Mouse (Mus musculus) hindbrain, embryonic 16.5 days (tissue): Measurements from ENCODE around the gene Limch1. TPM values are rescaled to one million over a fixed set of nuclear protein-coding genes. Genes with fewer than 3 reads are reported as not detected.

Experiments used
- ATAC-seq: fragments of 200-750 bp; cut with Nextera tagmentation; 2 replicates; pipeline ENCODE4 v1.8.0; 2017; ENCODE audit warnings: moderate TSS enrichment, moderate library complexity
- H3K27ac ChIP-seq: fragments of 300-500 bp; sonication (generic); 2 replicates; pipeline ENCODE4 v1.5.1; 2014; ENCODE audit warnings: low read depth, mild to moderate bottlenecking, control low read depth, low read length, moderate library complexity
- H3K27me3 ChIP-seq: fragments of 300-500 bp; sonication (generic); replicated peaks from 2 replicates; pipeline ENCODE4 v1.6.1; 2014; ENCODE audit warnings: low read length; ENCODE audit not compliant: control insufficient read depth, insufficient read depth
- H3K36me3 ChIP-seq: fragments of 300-500 bp; sonication (generic); 2 replicates; pipeline ENCODE4 v1.6.1; 2014; ENCODE audit warnings: mild to moderate bottlenecking, low read length, moderate library complexity, mixed read lengths; ENCODE audit not compliant: control insufficient read depth, insufficient read depth
- H3K4me1 ChIP-seq: fragments of 300-500 bp; sonication (generic); 2 replicates; pipeline ENCODE4 v1.6.1; 2014; ENCODE audit warnings: low read depth, low read length; ENCODE audit not compliant: control insufficient read depth, insufficient read depth
- H3K4me2 ChIP-seq: fragments of 300-500 bp; sonication (generic); 2 replicates; pipeline ENCODE4 v1.6.1; 2014; ENCODE audit warnings: mild to moderate bottlenecking, low read length, control low read depth, moderate library complexity
- H3K4me3 ChIP-seq: fragments of 300-500 bp; sonication (generic); 2 replicates; pipeline ENCODE4 v1.5.1; 2014; ENCODE audit warnings: mild to moderate bottlenecking, low read length, control low read depth, moderate library complexity
- H3K9ac ChIP-seq: fragments of 300-500 bp; sonication (generic); 2 replicates; pipeline ENCODE4 v1.6.1; 2014; ENCODE audit warnings: low read depth, mild to moderate bottlenecking, control low read depth, low read length, moderate library complexity
- H3K9me3 ChIP-seq: fragments of 300-500 bp; sonication (generic); 2 replicates; pipeline ENCODE4 v1.6.1; 2014; ENCODE audit warnings: mild to moderate bottlenecking, low read length, moderate library complexity; ENCODE audit not compliant: control insufficient read depth
- WGBS: fragments of 180-500 bp; shearing (Covaris S2); extraction: QIAGEN DNeasy Blood & Tissue Kit; methylation state at CpG from one replicate; pipeline ENCODE4 v1.1.7; 2014; 5-methylcytosine and 5-hydroxymethylcytosine counted together
- polyA plus RNA-seq: library from polyadenylated mRNA; unstranded; fragments of >200 nt; fragmentation: Nextera tagmentation; extraction: Ambion mirVana; gene quantifications from 2 replicates; pipeline ENCODE4 v1.2.1, GENCODE M21; 2015

Gene Limch1
- polyA plus RNA-seq, 1 experiment from 2014 or later, result 48.4 TPM

DNA sequence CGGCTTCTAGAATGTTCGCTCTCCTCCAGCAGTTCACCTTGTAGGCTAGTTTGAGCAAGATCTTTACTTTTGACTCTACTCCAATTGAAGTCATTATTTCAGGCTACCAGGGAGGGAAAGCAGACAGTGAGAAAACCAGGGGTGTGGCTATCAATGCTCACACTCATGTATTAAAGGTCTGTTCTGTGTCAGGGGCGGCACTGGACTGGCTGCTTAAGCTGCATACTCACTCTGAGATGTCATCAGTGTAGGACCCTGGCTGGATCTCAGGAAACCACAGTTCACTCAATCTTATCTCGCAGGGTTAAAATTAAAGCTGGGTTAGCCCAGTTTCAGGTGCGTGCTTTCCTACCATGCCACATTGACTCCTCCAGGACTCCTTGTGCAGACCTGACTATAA, 142.4 kb downstream of the Limch1 start:
- H3K9me3 ChIP-seq, result peaks cover 2% of the 10 kb centered on the region
- no peaks in the 10 kb centered on the region for H3K27me3 ChIP-seq
- peaks cover 2% of the 10 kb centered on the region for H3K4me1 ChIP-seq
- no peaks in the 10 kb centered on the region for H3K36me3 ChIP-seq
- no peak overlapping the region for H3K4me2 ChIP-seq
- no peak overlapping the region for H3K9ac ChIP-seq
- no peak for ATAC-seq
- no peak overlapping the region for H3K4me3 ChIP-seq
- WGBS, result 94% methylated on average over 5 of the region's 5 CpGs
- no peak overlapping the region for H3K27ac ChIP-seq

DNA sequence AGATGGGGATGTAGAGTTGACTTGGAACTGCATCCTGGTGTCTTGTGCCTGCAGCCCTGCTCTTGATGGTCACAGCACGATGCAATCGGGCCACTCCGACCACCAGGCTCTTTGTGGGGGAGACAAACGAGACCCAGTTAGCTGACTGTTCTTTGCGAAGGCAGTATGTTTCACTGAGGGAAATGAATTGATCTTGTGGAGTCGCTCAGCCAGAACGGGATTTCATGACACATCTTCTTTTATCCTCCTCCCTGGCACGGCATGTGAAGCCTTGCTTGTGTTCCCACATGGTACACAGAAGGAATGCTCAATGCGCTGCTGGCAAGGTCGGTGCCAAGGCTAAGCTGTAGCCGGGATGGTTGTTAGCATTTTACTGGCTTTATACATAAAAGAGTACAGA, 143.7 kb downstream of the Limch1 start:
- no peaks in the 10 kb centered on the region for H3K36me3 ChIP-seq
- 0 out of 2 replicates have a peak overlapping the region, but pooled peaks have one; percentile 21 for H3K27ac ChIP-seq
- H3K4me1 ChIP-seq, result peaks cover 2% of the 10 kb centered on the region
- no peak overlapping the region for H3K4me3 ChIP-seq
- no peak overlapping the region for H3K9ac ChIP-seq
- WGBS, result 41% methylated on average over 11 of the region's 11 CpGs
- no peak overlapping the region for H3K4me2 ChIP-seq
- ATAC-seq, result peak; percentile 97
- H3K27me3 ChIP-seq, result no peaks in the 10 kb centered on the region
- H3K9me3 ChIP-seq, result peaks cover 2% of the 10 kb centered on the region

DNA sequence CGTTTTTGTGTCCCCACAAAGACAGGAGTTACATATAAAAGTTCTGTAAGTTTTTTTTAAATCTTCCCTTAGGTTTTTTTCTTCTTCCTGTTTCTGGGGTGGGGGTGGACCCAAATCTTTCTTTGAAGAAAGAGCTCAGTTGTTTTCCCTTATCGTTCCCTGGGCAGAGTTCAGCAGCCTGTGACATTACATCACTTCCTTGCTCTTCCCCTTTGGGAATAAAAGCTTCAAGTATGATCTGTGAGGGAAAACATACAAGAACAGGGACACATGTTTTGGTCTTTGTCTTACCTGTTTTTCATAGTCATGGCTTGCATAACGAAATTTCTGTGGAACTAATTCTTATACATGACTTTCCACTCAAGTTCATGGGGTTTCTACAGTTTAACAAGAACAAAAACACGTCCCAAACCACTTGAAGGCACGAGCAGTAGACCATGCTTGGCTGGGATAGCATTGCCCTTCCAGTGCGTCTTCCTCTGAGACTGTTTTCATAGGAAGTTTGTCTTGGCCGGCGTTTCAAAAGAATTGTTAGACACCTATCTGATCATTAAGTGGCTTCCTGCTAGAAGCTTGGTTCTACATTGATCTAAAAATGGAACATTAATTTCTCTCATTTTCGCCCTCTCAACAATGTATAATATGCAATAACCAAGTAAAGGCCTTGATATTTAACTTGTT, 150.0 kb downstream of the Limch1 start:
- Histone ChIP-seq H3K9me3 (no peaks in the 10 kb centered on the region), H3K9ac (no peak overlapping the region), H3K4me1 (no peaks in the 10 kb centered on the region), H3K36me3 (no peaks in the 10 kb centered on the region), H3K4me3 (no peak overlapping the region), H3K27me3 (no peaks in the 10 kb centered on the region), H3K27ac (no peak overlapping the region), H3K4me2 (no peak overlapping the region)
- ATAC-seq, result no peak
- 81% methylated on average over 9 of the region's 9 CpGs for WGBS

DNA sequence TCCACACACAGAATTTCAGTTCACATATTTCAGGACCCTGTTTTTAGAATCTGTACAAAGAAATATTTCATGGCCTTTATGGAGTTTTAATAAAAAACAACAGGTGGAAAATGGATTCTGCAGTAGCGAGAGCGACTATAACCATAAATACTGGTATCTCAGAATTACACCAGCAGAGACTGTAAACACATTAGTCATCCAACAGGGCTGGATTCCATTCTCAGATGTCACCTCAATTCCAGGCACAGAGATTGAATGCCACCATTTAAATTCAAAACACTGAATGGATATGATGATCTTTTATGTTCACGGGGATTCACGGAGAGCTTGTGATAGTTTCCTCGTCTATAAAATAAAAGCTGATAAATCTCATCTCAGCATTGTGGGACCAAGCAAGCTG, 152.0 kb downstream of the Limch1 start:
- H3K4me1 ChIP-seq, result no peaks in the 10 kb centered on the region
- no peak overlapping the region for H3K4me3 ChIP-seq
- H3K9ac ChIP-seq, result no peak overlapping the region
- H3K36me3 ChIP-seq, result no peaks in the 10 kb centered on the region
- WGBS, result 81% methylated on average over 5 of the region's 5 CpGs
- H3K27me3 ChIP-seq, result no peaks in the 10 kb centered on the region
- no peak overlapping the region for H3K4me2 ChIP-seq
- no peak overlapping the region for H3K27ac ChIP-seq
- no peaks in the 10 kb centered on the region for H3K9me3 ChIP-seq
- no peak for ATAC-seq

DNA sequence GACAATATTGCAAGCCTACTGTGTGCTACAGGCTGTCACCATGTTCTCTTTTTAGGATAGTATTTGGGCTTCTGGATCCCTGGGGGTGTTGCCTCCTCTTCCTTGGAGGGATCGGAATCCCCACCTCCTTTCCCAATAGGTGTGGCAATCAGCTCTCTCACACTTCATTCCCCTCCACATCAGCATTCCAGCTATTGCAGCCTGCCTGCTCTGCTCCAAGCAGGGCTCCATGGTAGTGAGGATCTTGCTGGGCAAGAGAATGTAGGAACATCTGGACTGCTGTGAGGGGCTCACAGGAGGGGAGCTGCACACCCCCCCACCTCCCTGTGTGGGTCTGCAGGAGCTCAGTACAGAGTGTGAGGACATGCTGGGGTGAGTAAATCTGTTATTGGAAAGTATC, 152.6 kb downstream of the Limch1 start:
- no peak overlapping the region for H3K9ac ChIP-seq
- H3K4me2 ChIP-seq, result no peak overlapping the region
- H3K27ac ChIP-seq, result no peak overlapping the region
- no peaks in the 10 kb centered on the region for H3K4me1 ChIP-seq
- no peaks in the 10 kb centered on the region for H3K27me3 ChIP-seq
- H3K36me3 ChIP-seq, result no peaks in the 10 kb centered on the region
- 0 out of 2 replicates have a peak, but pooled peaks have one; percentile 14 for ATAC-seq
- no peak overlapping the region for H3K4me3 ChIP-seq
- 75% methylated on average over 1 of the region's 1 CpGs for WGBS
- no peaks in the 10 kb centered on the region for H3K9me3 ChIP-seq

DNA sequence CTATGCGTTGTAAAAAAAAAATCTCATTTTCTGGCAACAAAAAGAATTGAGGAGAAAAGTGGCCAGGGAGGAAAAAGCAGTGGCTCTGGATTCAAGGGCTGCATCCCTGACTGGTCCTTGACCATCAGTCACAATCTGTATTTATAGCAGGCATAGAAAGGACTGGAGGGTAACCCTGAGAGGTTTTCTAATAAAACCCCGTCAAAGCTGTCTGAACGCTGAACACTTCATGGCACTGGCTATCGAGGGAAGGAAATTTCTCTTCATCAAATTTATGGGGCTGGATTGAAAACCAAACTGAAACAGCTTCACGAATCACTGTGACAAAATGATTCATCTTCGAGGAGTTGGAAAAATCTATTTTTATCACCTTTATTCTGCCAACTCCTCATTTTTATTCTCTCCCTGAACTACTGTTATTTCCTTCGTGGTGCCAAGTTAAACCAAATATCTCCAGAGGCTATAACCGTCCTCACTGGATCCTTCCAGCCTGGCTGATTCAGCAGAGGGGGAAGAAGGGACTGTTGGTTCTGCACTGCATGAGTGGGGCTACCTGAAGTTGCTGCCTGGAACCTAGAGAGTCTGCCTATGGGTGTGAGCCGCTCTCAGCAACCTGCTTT, 153.3 kb downstream of the Limch1 start:
- Histone ChIP-seq H3K9me3 (no peaks in the 10 kb centered on the region), H3K4me2 (no peak overlapping the region), H3K27ac (no peak overlapping the region), H3K27me3 (no peaks in the 10 kb centered on the region), H3K4me3 (no peak overlapping the region), H3K9ac (no peak overlapping the region), H3K4me1 (no peaks in the 10 kb centered on the region), H3K36me3 (no peaks in the 10 kb centered on the region)
- WGBS, result 75% methylated on average over 9 of the region's 9 CpGs
- ATAC-seq, result no peak

DNA sequence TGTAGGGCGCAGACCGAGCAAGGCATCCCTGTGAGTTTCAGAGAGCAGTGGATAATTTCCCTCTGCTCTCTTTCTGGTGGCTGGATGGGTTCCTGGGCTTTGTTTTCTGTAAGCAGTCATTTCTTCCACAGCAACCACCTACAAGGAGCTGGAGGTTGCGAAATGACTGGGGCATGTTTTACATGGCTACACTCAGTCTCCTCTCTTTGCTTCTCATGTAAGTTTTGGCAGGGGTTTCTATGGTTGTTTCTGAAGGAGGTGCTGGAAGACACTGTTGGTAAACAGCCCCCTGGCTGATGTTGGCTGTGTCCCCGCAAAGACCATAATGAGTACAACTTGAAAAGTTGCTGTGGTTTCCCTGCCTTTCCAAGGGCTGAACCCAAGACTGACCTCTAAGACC, 155.5 kb downstream of the Limch1 start:
- 90% methylated on average over 4 of the region's 4 CpGs for WGBS
- no peaks in the 10 kb centered on the region for H3K9me3 ChIP-seq
- H3K9ac ChIP-seq, result no peak overlapping the region
- H3K4me3 ChIP-seq, result no peak overlapping the region
- H3K27me3 ChIP-seq, result no peaks in the 10 kb centered on the region
- H3K4me1 ChIP-seq, result no peaks in the 10 kb centered on the region
- H3K4me2 ChIP-seq, result no peak overlapping the region
- ATAC-seq, result no peak
- no peak overlapping the region for H3K27ac ChIP-seq
- H3K36me3 ChIP-seq, result no peaks in the 10 kb centered on the region

DNA sequence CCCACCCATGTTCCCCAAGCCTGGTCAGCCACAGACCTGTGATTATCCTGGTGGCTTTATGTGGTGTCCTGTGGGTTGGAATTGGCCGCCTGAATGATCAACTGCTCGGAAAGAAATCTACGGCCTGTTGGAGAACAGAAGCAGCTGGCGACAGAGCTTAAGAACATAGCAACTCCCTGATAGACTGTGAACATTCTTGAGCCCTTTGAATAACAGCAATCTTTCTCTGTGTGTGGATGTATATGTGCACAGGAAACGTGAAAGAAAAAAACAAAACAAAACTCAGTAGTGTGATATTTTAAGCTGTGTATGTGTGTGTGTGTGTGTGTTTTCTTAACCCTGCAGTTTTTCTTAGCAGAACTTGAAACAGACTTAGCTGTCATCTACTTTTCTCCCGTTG, 159.2 kb downstream of the Limch1 start:
- Histone ChIP-seq H3K27me3 (no peaks in the 10 kb centered on the region), H3K4me2 (no peak overlapping the region), H3K36me3 (no peaks in the 10 kb centered on the region), H3K9me3 (no peaks in the 10 kb centered on the region), H3K4me3 (no peak overlapping the region), H3K27ac (no peak overlapping the region), H3K4me1 (no peaks in the 10 kb centered on the region), H3K9ac (no peak overlapping the region)
- ATAC-seq, result no peak
- WGBS, result 78% methylated on average over 6 of the region's 6 CpGs

DNA sequence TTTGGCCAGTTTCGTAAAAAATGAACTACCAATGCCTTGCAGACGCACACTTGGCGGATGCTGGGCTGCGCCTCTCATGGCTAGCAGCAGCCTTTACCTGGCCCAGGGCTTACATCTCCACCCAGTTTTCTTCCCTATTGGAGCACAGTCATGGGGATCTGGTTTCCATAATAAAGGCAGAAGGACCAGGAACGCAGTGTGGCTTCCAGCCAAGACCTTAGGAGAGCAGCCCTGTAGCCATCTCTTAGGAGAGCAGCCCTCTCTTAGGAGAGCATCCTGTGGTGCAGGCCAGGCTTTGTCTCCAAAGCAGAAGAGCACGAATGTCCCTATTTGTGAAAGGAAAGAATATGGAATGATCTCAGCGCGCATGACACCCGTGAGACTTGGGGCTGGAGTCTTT, 163.3 kb downstream of the Limch1 start:
- no peak overlapping the region for H3K27ac ChIP-seq
- no peak for ATAC-seq
- WGBS, result 76% methylated on average over 9 of the region's 9 CpGs

More for the DNA sequence above, 163.3 kb downstream of the Limch1 start:
- no peaks in the 10 kb centered on the region for H3K9me3 ChIP-seq
- no peaks in the 10 kb centered on the region for H3K36me3 ChIP-seq
- no peak overlapping the region for H3K4me2 ChIP-seq
- no peak overlapping the region for H3K9ac ChIP-seq
- H3K4me3 ChIP-seq, result no peak overlapping the region
- no peaks in the 10 kb centered on the region; the same call in 1 of the 2 replicates for H3K4me1 ChIP-seq
- H3K27me3 ChIP-seq, result no peaks in the 10 kb centered on the region
